Mouse (Mus musculus) lung, embryonic 16.5 days (tissue): Measurements from ENCODE around the gene Arl4a. TPM values are rescaled to one million over a fixed set of nuclear protein-coding genes. Genes with fewer than 3 reads are reported as not detected.

ENCODE experiments used
- ATAC-seq: fragments of 200-750 bp; cut with Nextera tagmentation; 2 replicates; pipeline ENCODE4 v1.8.0; 2017; ENCODE audit warnings: low read depth, mild to moderate bottlenecking, moderate library complexity
- H3K27ac ChIP-seq: fragments of 300-500 bp; sonication (generic); 2 replicates; pipeline ENCODE4 v1.5.1; 2014; ENCODE audit warnings: mild to moderate bottlenecking, control low read depth, low read length
- H3K27me3 ChIP-seq: fragments of 300-500 bp; sonication (generic); 2 replicates; pipeline ENCODE4 v1.6.1; 2014; ENCODE audit warnings: low read depth, low read length, mixed read lengths; ENCODE audit not compliant: control insufficient read depth, insufficient read depth
- H3K36me3 ChIP-seq: fragments of 300-500 bp; sonication (generic); 2 replicates; pipeline ENCODE4 v1.6.1; 2014; ENCODE audit warnings: low read length; ENCODE audit not compliant: control insufficient read depth, insufficient read depth
- H3K4me1 ChIP-seq: fragments of 300-500 bp; sonication (generic); replicated peaks from 2 replicates; pipeline ENCODE4 v1.6.1; 2014; ENCODE audit warnings: low read length, mixed read lengths; ENCODE audit not compliant: control insufficient read depth, insufficient read depth
- H3K4me2 ChIP-seq: fragments of 300-500 bp; sonication (generic); 2 replicates; pipeline ENCODE4 v1.6.1; 2014; ENCODE audit warnings: low read depth, low read length, control low read depth
- H3K4me3 ChIP-seq: fragments of 300-500 bp; sonication (generic); 2 replicates; pipeline ENCODE4 v1.5.1; 2014; ENCODE audit warnings: mild to moderate bottlenecking, low read length, control low read depth
- H3K9ac ChIP-seq: fragments of 300-500 bp; sonication (generic); 2 replicates; pipeline ENCODE4 v1.6.1; 2014; ENCODE audit warnings: low read length, control low read depth
- H3K9me3 ChIP-seq: fragments of 300-500 bp; sonication (generic); 2 replicates; pipeline ENCODE4 v1.6.1; 2016; ENCODE audit warnings: low read length; ENCODE audit not compliant: control insufficient read depth
- WGBS: fragments of 180-500 bp; shearing (Covaris S2); extraction: QIAGEN DNeasy Blood & Tissue Kit; methylation state at CpG from one replicate; pipeline ENCODE4 v1.1.7; 2014; 5-methylcytosine and 5-hydroxymethylcytosine counted together
- polyA plus RNA-seq: library from polyadenylated mRNA; unstranded; fragments of >200 nt; fragmentation: Nextera tagmentation; extraction: Ambion mirVana; gene quantifications from 2 replicates; pipeline ENCODE4 v1.2.1, GENCODE M21; 2015

Gene Arl4a
- polyA plus RNA-seq, 1 experiment from 2014 or later = 30.9 TPM

DNA sequence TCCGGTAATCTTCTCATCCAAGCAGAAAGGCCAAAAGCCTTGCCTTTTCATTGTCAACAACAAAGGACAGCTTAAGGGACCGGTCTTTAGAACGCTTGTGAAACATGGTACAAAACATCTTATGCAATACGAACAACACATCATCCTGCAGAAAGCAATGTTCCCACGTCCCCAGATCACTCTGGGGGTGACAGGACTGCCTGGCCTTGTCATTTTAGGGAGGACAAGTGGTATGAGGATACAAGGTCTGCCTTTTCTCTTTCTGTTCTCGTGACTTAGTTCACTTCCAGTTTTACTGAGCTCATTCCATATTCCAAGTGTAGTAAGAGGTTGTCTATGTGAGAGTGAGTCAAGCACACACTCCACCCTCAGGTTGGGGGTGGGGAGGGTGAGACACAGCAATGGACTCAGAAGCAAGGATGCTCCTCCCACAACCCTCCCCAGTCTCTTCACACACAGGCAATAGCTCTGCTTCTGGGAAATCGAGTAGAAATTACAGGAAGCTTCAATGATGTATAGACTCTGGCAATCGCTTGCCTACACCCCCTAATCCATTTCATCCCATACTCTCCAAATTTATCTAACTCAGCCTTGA lies 59.7 kb downstream of the Arl4a start:
- no peak overlapping the region for H3K4me3 ChIP-seq
- H3K27me3 ChIP-seq = no peaks in the 10 kb centered on the region
- ATAC-seq = no peak
- H3K36me3 ChIP-seq = no peaks in the 10 kb centered on the region
- no peak overlapping the region for H3K4me2 ChIP-seq
- no peak overlapping the region for H3K9ac ChIP-seq
- H3K27ac ChIP-seq = no peak overlapping the region
- no peaks in the 10 kb centered on the region for H3K9me3 ChIP-seq
- 80% methylated on average over 8 of the region's 8 CpGs for WGBS
- H3K4me1 ChIP-seq = no peaks in the 10 kb centered on the region

DNA sequence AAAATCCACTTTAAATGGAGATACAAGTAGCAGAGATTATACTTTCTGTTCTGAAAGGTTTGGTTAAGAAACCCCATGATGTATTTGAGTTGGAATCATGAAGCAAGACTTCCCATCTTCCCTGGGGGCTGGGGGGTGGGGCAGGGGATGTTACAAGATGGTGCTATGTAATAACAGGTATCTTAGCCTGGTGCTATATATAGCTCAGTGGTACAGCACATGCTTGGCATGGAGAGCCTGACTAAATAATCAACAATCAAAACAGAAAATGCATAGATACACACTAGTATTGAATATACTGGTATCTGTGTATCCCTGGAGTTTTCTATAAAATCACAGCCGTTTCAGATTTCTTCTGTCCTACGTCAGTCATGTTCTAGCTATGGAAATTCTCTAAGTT lies 61.4 kb downstream of the Arl4a start:
- WGBS = 90% methylated on average over 2 of the region's 2 CpGs

DNA sequence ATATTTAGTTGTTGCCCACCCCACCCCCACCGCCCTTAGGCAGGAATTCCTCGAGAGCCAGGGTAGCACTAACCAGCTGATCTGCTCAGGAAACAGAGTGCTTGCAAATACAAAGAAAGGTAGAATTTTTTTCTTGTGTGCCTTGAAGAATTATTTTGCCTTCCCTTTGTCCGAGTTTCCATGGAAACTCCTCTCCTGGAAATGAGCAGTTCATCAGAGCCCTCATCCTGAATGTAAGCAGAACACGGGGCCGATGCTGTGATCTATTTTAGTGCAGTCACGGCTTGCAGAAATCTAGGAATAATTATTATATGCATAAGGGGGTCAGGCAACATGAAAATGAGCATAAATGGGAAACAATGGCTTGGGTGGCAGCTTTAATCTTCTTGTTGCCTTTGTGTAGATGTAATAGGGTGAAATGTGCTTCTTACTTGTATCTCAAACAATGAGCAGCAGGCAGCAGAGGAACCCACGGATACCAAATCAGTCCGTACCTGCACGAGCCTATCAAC lies 61.9 kb downstream of the Arl4a start:
- H3K4me3 ChIP-seq = no peak overlapping the region
- no peak for ATAC-seq
- H3K4me1 ChIP-seq = no peaks in the 10 kb centered on the region
- no peaks in the 10 kb centered on the region for H3K27me3 ChIP-seq
- no peak overlapping the region for H3K9ac ChIP-seq
- no peaks in the 10 kb centered on the region for H3K9me3 ChIP-seq
- H3K36me3 ChIP-seq = no peaks in the 10 kb centered on the region
- H3K4me2 ChIP-seq = no peak overlapping the region
- 48% methylated on average over 9 of the region's 9 CpGs for WGBS
- no peak overlapping the region for H3K27ac ChIP-seq

More for the DNA sequence above, 61.4 kb downstream of the Arl4a start:
- H3K4me3 ChIP-seq = no peak overlapping the region
- no peak for ATAC-seq
- H3K9me3 ChIP-seq = no peaks in the 10 kb centered on the region
- H3K4me2 ChIP-seq = no peak overlapping the region
- no peak overlapping the region for H3K9ac ChIP-seq
- H3K27me3 ChIP-seq = no peaks in the 10 kb centered on the region
- no peaks in the 10 kb centered on the region for H3K36me3 ChIP-seq
- no peak overlapping the region for H3K27ac ChIP-seq
- no peaks in the 10 kb centered on the region for H3K4me1 ChIP-seq

DNA sequence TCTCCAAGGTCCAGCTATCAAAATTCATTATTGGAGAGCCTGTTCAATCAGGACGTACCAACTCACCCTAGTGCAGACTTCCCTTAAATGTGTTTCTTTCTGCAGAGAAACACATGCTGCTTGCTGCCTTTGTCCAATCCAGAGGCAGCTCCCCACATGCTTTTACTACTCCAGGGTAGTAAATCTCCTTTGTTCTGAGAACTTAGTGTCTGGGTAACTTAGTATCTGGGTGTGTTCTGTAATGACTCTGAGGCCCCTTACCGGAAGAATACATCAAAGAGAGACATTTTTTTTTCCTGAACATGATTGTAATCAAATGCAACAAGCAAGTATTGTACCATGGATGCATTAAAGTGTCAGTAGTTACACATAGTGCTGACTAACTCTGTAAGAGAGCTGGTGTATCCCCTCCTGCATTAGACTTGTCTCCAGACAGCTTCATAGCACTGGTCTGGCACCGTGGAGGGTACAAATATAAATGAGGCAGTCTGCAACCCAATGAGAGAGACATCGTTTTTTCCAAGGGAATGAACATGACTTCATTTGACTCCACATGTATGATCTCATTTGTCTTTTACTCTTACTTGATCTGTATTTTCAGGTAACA lies 62.7 kb downstream of the Arl4a start:
- ATAC-seq = no peak
- no peak overlapping the region for H3K9ac ChIP-seq
- H3K4me3 ChIP-seq = no peak overlapping the region
- no peaks in the 10 kb centered on the region for H3K4me1 ChIP-seq
- no peak overlapping the region for H3K27ac ChIP-seq
- 54% methylated on average over 4 of the region's 4 CpGs for WGBS
- no peak overlapping the region for H3K4me2 ChIP-seq
- no peaks in the 10 kb centered on the region for H3K27me3 ChIP-seq
- no peaks in the 10 kb centered on the region for H3K36me3 ChIP-seq
- H3K9me3 ChIP-seq = no peaks in the 10 kb centered on the region

DNA sequence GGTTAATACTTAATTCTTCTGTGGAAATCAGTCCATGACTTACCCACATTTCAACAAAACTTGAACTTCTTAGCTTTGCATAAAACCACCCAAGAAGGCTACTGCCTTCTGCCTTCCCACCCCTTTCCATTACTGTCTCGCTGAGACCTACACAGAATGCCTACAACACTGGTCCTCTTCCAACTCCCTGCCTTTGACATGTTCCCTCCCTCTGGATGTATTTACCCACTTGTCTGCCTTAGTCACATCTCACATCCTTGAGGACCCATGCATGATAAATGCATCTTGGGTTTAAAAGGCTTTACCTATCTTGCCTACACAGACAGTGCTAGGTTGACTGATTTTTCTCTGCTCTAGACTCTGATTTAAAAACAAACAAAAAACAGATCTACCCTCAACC lies 63.6 kb downstream of the Arl4a start:
- H3K27me3 ChIP-seq = no peaks in the 10 kb centered on the region
- no peak overlapping the region for H3K4me3 ChIP-seq
- no peak overlapping the region for H3K9ac ChIP-seq
- no peak overlapping the region for H3K27ac ChIP-seq
- no peak for ATAC-seq
- WGBS = 57% methylated on average over 1 of the region's 1 CpGs
- no peaks in the 10 kb centered on the region for H3K4me1 ChIP-seq
- no peak overlapping the region for H3K4me2 ChIP-seq
- no peaks in the 10 kb centered on the region for H3K9me3 ChIP-seq
- H3K36me3 ChIP-seq = no peaks in the 10 kb centered on the region

DNA sequence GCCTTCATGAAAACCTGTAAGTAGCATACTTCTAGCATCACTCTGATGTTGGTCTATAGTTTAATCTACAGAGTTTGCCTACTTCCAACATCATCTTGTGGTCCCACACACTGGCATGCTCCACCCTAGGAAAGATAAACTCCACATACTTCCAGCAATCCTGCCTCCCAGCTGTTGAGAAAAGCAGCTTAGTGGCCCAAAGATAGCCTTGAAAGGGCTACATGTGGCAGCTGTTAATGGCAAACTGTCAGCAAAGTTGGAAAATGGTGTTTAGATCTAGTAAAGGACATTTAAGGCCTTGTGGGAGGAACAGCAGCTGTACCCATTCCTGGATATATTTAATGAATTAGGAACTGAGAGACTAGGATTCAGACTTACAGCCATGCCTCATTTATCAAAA lies 68.3 kb downstream of the Arl4a start:
- no peak for ATAC-seq
- H3K4me2 ChIP-seq = no peak overlapping the region
- no peaks in the 10 kb centered on the region for H3K9me3 ChIP-seq
- H3K9ac ChIP-seq = no peak overlapping the region
- no peaks in the 10 kb centered on the region for H3K4me1 ChIP-seq
- H3K27me3 ChIP-seq = no peaks in the 10 kb centered on the region
- H3K4me3 ChIP-seq = no peak overlapping the region
- no peak overlapping the region for H3K27ac ChIP-seq
- no peaks in the 10 kb centered on the region for H3K36me3 ChIP-seq

DNA sequence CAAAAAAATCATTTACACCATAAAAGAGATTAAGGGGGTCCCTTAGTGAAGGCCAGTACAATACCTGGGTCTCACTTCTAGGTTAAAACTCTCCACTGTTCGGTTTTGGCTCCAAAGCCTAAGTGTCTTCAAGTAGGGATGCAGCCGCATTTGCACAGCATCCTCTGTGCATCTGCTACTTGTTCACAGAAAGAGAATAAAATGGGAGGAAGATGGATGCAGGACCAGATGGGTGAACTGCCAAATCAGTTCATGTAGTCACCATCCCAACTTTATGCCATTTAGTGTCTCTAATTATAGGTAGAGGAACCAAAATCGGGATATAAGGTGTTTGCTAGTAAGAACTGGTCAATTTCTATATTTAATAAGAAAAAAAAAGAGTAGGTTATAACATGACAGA lies 69.7 kb downstream of the Arl4a start:
- H3K27ac ChIP-seq = no peak overlapping the region
- H3K4me2 ChIP-seq = no peak overlapping the region
- no peaks in the 10 kb centered on the region for H3K27me3 ChIP-seq
- H3K9ac ChIP-seq = no peak overlapping the region
- no peak overlapping the region for H3K4me3 ChIP-seq
- WGBS = 86% methylated on average over 3 of the region's 3 CpGs
- no peak for ATAC-seq
- no peaks in the 10 kb centered on the region for H3K4me1 ChIP-seq
- no peaks in the 10 kb centered on the region for H3K36me3 ChIP-seq
- H3K9me3 ChIP-seq = no peaks in the 10 kb centered on the region

DNA sequence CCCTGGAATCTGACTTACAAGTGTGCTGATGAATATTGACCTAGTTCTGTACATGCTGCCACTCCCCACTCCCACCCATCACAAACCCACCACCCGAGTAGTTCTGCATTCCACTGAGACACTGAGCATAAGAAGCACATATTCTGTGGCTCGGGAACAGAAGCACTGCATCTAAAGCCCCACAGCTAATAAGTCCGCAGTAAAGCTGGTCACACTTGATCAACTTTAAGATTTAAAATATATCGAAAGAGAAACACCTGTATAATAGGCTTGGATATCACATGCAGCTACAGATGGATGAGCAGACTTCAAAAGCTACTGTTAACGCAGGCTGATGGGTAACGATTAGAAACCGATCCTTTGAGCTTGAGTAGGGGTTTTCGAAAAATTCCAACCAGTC lies 78.7 kb downstream of the Arl4a start:
- Histone ChIP-seq H3K4me2 (no peak overlapping the region), H3K4me1 (no peaks in the 10 kb centered on the region), H3K27me3 (no peaks in the 10 kb centered on the region), H3K4me3 (no peak overlapping the region), H3K27ac (no peak overlapping the region), H3K36me3 (no peaks in the 10 kb centered on the region), H3K9ac (no peak overlapping the region), H3K9me3 (no peaks in the 10 kb centered on the region)
- ATAC-seq = no peak
- WGBS = 83% methylated on average over 8 of the region's 8 CpGs

DNA sequence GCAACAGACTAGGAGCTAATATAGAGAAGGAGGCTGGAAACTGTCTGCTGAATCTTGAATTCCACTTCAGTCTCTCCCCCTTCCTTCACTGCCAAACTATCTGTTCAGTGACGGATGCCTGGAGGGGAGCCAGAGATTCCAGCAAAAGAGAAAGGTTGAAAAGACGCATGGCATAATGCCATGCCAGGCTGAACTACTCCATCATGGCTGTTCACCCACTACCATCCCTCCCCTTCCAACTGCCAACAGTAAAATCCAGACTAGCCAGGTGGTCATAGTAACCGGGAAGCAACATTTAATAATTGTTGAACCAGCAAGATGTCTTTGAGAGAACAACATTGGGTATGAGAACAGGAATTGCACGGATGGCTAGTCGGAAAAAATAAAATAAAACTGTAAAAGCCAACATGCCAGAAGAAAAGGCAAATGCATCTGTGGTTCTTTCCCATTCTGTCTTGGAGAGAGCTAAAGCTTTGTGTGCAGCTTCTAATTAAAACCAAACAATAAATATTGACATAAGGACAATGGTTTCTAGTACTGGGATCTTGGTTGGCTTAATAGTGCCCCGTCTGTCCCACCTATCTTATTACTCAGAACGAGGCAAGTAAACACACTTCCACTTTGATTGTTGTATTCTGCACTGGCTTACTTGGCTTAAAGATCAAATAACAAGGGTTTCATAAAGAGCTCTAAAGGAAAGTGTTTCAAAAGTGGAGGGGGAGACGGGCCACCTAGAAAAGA lies 79.7 kb downstream of the Arl4a start:
- WGBS = 50% methylated on average over 8 of the region's 8 CpGs
- no peak overlapping the region for H3K9ac ChIP-seq
- H3K36me3 ChIP-seq = no peaks in the 10 kb centered on the region
- no peak for ATAC-seq
- no peak overlapping the region for H3K4me3 ChIP-seq
- H3K4me2 ChIP-seq = no peak overlapping the region
- no peaks in the 10 kb centered on the region for H3K4me1 ChIP-seq
- H3K27ac ChIP-seq = no peak overlapping the region
- H3K9me3 ChIP-seq = no peaks in the 10 kb centered on the region
- no peaks in the 10 kb centered on the region for H3K27me3 ChIP-seq
